37 mouse cellular contexts compared by ENCODE assay signal in the genomic region with DNA sequence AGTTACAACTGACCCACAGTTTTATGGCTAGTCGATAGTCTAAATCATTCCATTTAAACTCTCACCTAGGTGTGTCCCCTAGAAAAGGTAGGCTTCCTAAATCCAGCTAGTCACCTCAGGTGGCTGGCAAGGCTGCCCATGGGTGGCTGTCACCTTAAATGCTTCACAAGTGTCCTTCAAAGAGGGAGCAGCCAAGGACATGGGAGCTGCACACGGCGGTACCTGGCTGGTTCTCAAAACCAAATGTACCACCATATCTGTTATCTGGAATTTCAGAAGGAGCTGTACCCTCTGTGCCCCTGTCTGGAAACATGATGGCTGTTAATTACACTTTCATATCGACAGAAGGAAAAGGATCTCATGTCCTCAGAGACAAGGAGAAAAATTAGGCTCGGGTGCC. TPM values are rescaled to one million over a fixed set of nuclear protein-coding genes. Genes with fewer than 3 reads are reported as not detected.
DNase-seq lines count a peak whose midpoint lies in the region; ATAC-seq lines count a peak whose summit lies in the region.
"Had no signal": no experiment of that assay in that cellular context is flagged by ENCODE, and none has a peak within 500 bp of the region (broad histone marks: within the 10 kb centered on the region; RNA-seq: fewer than 3 reads in every experiment).

No protein-coding gene starts in this region.

- H3K9ac ChIP-seq in neural tube, embryonic 13.5 days = no peak overlapping the region
- H3K9ac ChIP-seq: embryonic facial prominence, embryonic 12.5 days; intestine, embryonic 15.5 days; limb, embryonic 13.5 days; lung, embryonic 15.5 days; neural tube, embryonic 12.5 days had no signal

- H3K9me3 ChIP-seq in heart, embryonic 10.5 days = no peaks in the 10 kb centered on the region
- no peaks in the 10 kb centered on the region for H3K9me3 ChIP-seq in neural tube, embryonic 13.5 days
- no peaks in the 10 kb centered on the region for H3K9me3 ChIP-seq in limb, embryonic 10.5 days (replicated peaks)
- H3K9me3 ChIP-seq: embryonic facial prominence, embryonic 12.5 days; intestine, embryonic 15.5 days; limb, embryonic 13.5 days; lung, embryonic 15.5 days; neural tube, embryonic 12.5 days had no signal

- intact Hi-C loops in heart, postnatal 36 days (cut with DNase I) = no loop called here

- ATAC-seq in cerebellum, adult (ENCODE audit: insufficient number of reproducible peaks, low FRiP score, low TSS enrichment) = no peak
- ATAC-seq in neural tube, embryonic 13.5 days (ENCODE audit: low read depth) = no peak
- ATAC-seq: intestine, embryonic 15.5 days had no signal

- no peak overlapping the region for H3K4me2 ChIP-seq in neural tube, embryonic 13.5 days
- H3K4me2 ChIP-seq: embryonic facial prominence, embryonic 12.5 days; intestine, embryonic 15.5 days; limb, embryonic 13.5 days; liver, embryonic 11.5 days; lung, embryonic 15.5 days; midbrain, embryonic 11.5 days; neural tube, embryonic 12.5 days had no signal

- H3K27me3 ChIP-seq in heart, embryonic 10.5 days (ENCODE audit: insufficient read depth, poor library complexity, severe bottlenecking) = no peaks in the 10 kb centered on the region
- H3K27me3 ChIP-seq in neural tube, embryonic 13.5 days = no peaks in the 10 kb centered on the region
- no peaks in the 10 kb centered on the region for H3K27me3 ChIP-seq in limb, embryonic 10.5 days (ENCODE audit: low read depth, poor library complexity, severe bottlenecking)
- H3K27me3 ChIP-seq: embryonic facial prominence, embryonic 12.5 days; intestine, embryonic 15.5 days; limb, embryonic 13.5 days; lung, embryonic 15.5 days; neural tube, embryonic 12.5 days had no signal

- H3K4me3 ChIP-seq in heart, embryonic 10.5 days = no peak overlapping the region
- H3K4me3 ChIP-seq in neural tube, embryonic 13.5 days = no peak overlapping the region
- H3K4me3 ChIP-seq in limb, embryonic 10.5 days = no peak overlapping the region
- H3K4me3 ChIP-seq: embryonic facial prominence, embryonic 12.5 days; intestine, embryonic 15.5 days; left cerebral cortex, adult 2 months; limb, embryonic 13.5 days; lung, embryonic 15.5 days; neural tube, embryonic 12.5 days had no signal

- peaks cover 17% of the 10 kb centered on the region for H3K4me1 ChIP-seq in heart, embryonic 10.5 days
- H3K4me1 ChIP-seq in neural tube, embryonic 13.5 days (replicated peaks) = peaks cover 28% of the 10 kb centered on the region
- H3K4me1 ChIP-seq in limb, embryonic 10.5 days = peaks cover 13% of the 10 kb centered on the region

- H3K27ac ChIP-seq in heart, embryonic 10.5 days = no peak overlapping the region
- H3K27ac ChIP-seq in neural tube, embryonic 13.5 days (replicated peaks) = peak overlapping the region; percentile 56; the same call in 1 of the 2 replicates
- no peak overlapping the region for H3K27ac ChIP-seq in limb, embryonic 10.5 days
- H3K27ac ChIP-seq: embryonic facial prominence, embryonic 12.5 days; intestine, embryonic 15.5 days; left cerebral cortex, adult 2 months; limb, embryonic 13.5 days; neural tube, embryonic 12.5 days had no signal

- peak; percentile 20 to 25 for DNase-seq in cerebellum, postnatal 25 days
- peak; percentile 36 for DNase-seq in heart, embryonic 10.5 days (ENCODE audit: low spot score)
- no peak for DNase-seq in heart, postnatal 36 days
- DNase-seq in neural tube, embryonic 10.5 days (ENCODE audit: extremely low spot score, low spot score) = no peak
- DNase-seq in limb, embryonic 10.5 days (ENCODE audit: low spot score) = no peak
- DNase-seq: adrenal gland, postnatal 25 days; B cell, adult 2 months; embryo, embryonic 11 days; gastrocnemius, postnatal 25 days; kidney, adult 2 months; kidney, postnatal 36 days; retina, postnatal 1 day; right cerebral cortex, postnatal 14 days; thymus, postnatal 4 days had no signal

- H3K36me3 ChIP-seq in heart, embryonic 10.5 days = no peaks in the 10 kb centered on the region
- H3K36me3 ChIP-seq in neural tube, embryonic 13.5 days = no peaks in the 10 kb centered on the region
- no peaks in the 10 kb centered on the region for H3K36me3 ChIP-seq in limb, embryonic 10.5 days
- H3K36me3 ChIP-seq: embryonic facial prominence, embryonic 12.5 days; intestine, embryonic 15.5 days; limb, embryonic 13.5 days; lung, embryonic 15.5 days; neural tube, embryonic 12.5 days had no signal

- 77% methylated on average over 5 of the region's 5 CpGs for WGBS in heart, embryonic 10.5 days
- 76% methylated on average over 5 of the region's 5 CpGs for WGBS in neural tube, embryonic 13.5 days
- 86% methylated on average over 5 of the region's 5 CpGs for WGBS in limb, embryonic 10.5 days

RNA-seq across cellular contexts. Expression of gene Gm3646, which starts 31.6 kb away (rescaled TPM):
- polyA plus RNA-seq in heart, embryonic 10.5 days (2016; fragmentation: Nextera tagmentation; extraction: Ambion mirVana) = 0.63 and 1.2 TPM in 2 replicates
- total RNA-seq in heart, postnatal 36 days (2021) = 1 to 10 TPM; 5.4 to 7.2 TPM
- polyA plus RNA-seq in neural tube, embryonic 13.5 days (2015; fragmentation: Nextera tagmentation; extraction: Ambion mirVana) = not detected in 2 replicates
- polyA plus RNA-seq in limb, embryonic 10.5 days (2016; fragmentation: Nextera tagmentation; extraction: Ambion mirVana) = not detected in 2 replicates
- total RNA-seq: adrenal gland, adult 18-20 months; adrenal gland, postnatal 25 days; hematopoietic stem cell, adult 5-6 weeks; layer of hippocampus, adult 2 months; layer of hippocampus, postnatal 14 days; left cerebral cortex, adult 2 months; left cerebral cortex, postnatal 25 days; megakaryocyte, adult 5-6 weeks had no signal
- polyA plus RNA-seq: embryonic facial prominence, embryonic 12.5 days; intestine, embryonic 15.5 days; kidney, adult 2 months; kidney, embryonic 16.5 days; limb, embryonic 13.5 days; liver, embryonic 11.5 days; liver, embryonic 16.5 days; lung, embryonic 15.5 days; midbrain, embryonic 11.5 days; midbrain, embryonic 16.5 days; neural tube, embryonic 12.5 days; small intestine, adult 2 months; stomach, embryonic 14.5 days; testis, adult 2 months; thymus, postnatal 0 days had no signal

RNA-seq across cellular contexts. Expression of gene Rfx8, which starts 52.8 kb away (rescaled TPM):
- polyA plus RNA-seq in heart, embryonic 10.5 days (2016; fragmentation: Nextera tagmentation; extraction: Ambion mirVana) = 0.73 and 1.4 TPM in 2 replicates
- total RNA-seq in heart, postnatal 36 days (2021) = under 1 TPM; 0.19 to 0.46 TPM
- polyA plus RNA-seq in neural tube, embryonic 13.5 days (2015; fragmentation: Nextera tagmentation; extraction: Ambion mirVana) = 0.48 and 0.71 TPM in 2 replicates
- polyA plus RNA-seq in limb, embryonic 10.5 days (2016; fragmentation: Nextera tagmentation; extraction: Ambion mirVana) = 0.35 and 0.79 TPM in 2 replicates
- total RNA-seq: adrenal gland, adult 18-20 months; megakaryocyte, adult 5-6 weeks had no signal
- polyA plus RNA-seq: kidney, adult 2 months; neural tube, embryonic 12.5 days; small intestine, adult 2 months had no signal

Comparison
In these comparisons a context has a peak if more than half of its experiments do, and no peak if none do; other contexts are left out.
1. DNase-seq: peak in cerebellum, postnatal 25 days (2 of 2) and heart, embryonic 10.5 days (single experiment); none in heart, postnatal 36 days (0 of 2), neural tube, embryonic 10.5 days (single experiment) and limb, embryonic 10.5 days (single experiment).